In the genomic region with DNA sequence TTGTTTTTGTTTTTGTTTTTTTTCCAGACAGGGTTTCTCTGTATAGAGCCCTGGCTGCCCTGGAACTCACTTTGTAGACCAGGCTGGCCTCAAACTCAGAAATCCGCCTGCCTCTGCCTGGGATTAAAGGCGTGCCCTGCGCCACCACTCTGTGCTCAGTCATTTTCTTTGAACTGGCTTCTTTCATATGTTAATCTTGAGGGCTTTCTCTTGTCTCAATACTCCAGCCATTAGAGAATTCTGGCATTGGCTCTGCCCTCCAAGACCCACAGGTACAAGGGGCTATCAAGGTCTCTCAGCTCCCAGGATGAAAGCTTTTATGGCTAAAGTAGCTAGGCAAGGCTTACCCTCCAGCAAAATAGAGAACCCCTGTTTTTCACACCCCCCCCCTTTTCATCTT, we compare ENCODE assay signal across 20 mouse cellular contexts.
DNase-seq lines count a peak whose midpoint lies in the region; ATAC-seq and TF ChIP-seq lines count a peak whose summit lies in the region.
"Had no signal": no experiment of that assay in that cellular context is flagged by ENCODE, and none has a peak within 500 bp of the region (broad histone marks: within the 10 kb centered on the region; RNA-seq: fewer than 3 reads in every experiment).

No protein-coding gene starts in this region.

- no peak for DNase-seq in thymus, postnatal 10 days (ENCODE audit: low spot score in 2 of 2)
- DNase-seq in cerebellum, adult 9-10 months: no peak
- DNase-seq: adrenal gland, postnatal 14 days; cerebellum, adult 11-12 months; cerebellum, adult 9-11 months; cerebellum, postnatal 36 days; gastrocnemius, adult 2 months; gastrocnemius, postnatal 25 days; heart, postnatal 36 days; kidney, adult 11 months had no signal

- 0 out of 2 replicates have a peak, but pooled peaks have one; percentile 29 for TF ChIP-seq EP300 in ES-Bruce4 (IDR thresholded peaks at IDR 0.05; ENCODE audit: insufficient read depth, low read depth, low read length)

- H3K9ac ChIP-seq in forebrain, embryonic 12.5 days: no peak overlapping the region
- H3K9ac ChIP-seq in forebrain, embryonic 16.5 days (replicated peaks; ENCODE audit: low read depth, low read length): no peak overlapping the region
- no peak overlapping the region for H3K9ac ChIP-seq in hindbrain, embryonic 15.5 days
- no peak overlapping the region for H3K9ac ChIP-seq in hindbrain, embryonic 16.5 days (ENCODE audit: low read depth, low read length)
- H3K9ac ChIP-seq in ES-Bruce4 (ENCODE audit: low read depth, poor library complexity, severe bottlenecking): no peak overlapping the region
- H3K9ac ChIP-seq: embryonic facial prominence, embryonic 13.5 days had no signal

- no peak overlapping the region for H3K4me3 ChIP-seq in forebrain, embryonic 12.5 days (replicated peaks)
- no peak overlapping the region for H3K4me3 ChIP-seq in forebrain, embryonic 16.5 days (replicated peaks; ENCODE audit: low read length)
- no peak overlapping the region for H3K4me3 ChIP-seq in hindbrain, embryonic 15.5 days
- H3K4me3 ChIP-seq in hindbrain, embryonic 16.5 days (ENCODE audit: low read length): no peak overlapping the region
- no peak overlapping the region for H3K4me3 ChIP-seq in ES-Bruce4 (ENCODE audit: low read depth, low read length)
- H3K4me3 ChIP-seq: gastrocnemius, adult 2 months had no signal

- TF ChIP-seq POLR2A in ES-Bruce4 (IDR thresholded peaks at IDR 0.05; ENCODE audit: insufficient read depth, low read length): no peak

- H3K27ac ChIP-seq in forebrain, embryonic 12.5 days: peak overlapping the region; percentile 58; the same call in 1 of the 2 replicates
- H3K27ac ChIP-seq in forebrain, embryonic 16.5 days (ENCODE audit: low read length): no peak overlapping the region
- H3K27ac ChIP-seq in hindbrain, embryonic 15.5 days (replicated peaks): peak overlapping the region; percentile 56; the same call in 1 of the 2 replicates
- H3K27ac ChIP-seq in hindbrain, embryonic 16.5 days (ENCODE audit: low read depth, low read length): no peak overlapping the region
- no peak overlapping the region for H3K27ac ChIP-seq in ES-Bruce4 (ENCODE audit: insufficient read depth, low read length)
- H3K27ac ChIP-seq: embryonic facial prominence, embryonic 13.5 days; gastrocnemius, adult 2 months; heart, embryonic 13.5 days had no signal

- peaks cover 19% of the 10 kb centered on the region for H3K4me1 ChIP-seq in forebrain, embryonic 12.5 days
- H3K4me1 ChIP-seq in forebrain, embryonic 16.5 days (replicated peaks; ENCODE audit: control insufficient read depth, insufficient read depth, low read length): peaks cover 17% of the 10 kb centered on the region
- peaks cover 21% of the 10 kb centered on the region for H3K4me1 ChIP-seq in hindbrain, embryonic 15.5 days (replicated peaks)
- H3K4me1 ChIP-seq in hindbrain, embryonic 16.5 days (ENCODE audit: control insufficient read depth, insufficient read depth, low read depth, low read length): peaks cover 10% of the 10 kb centered on the region
- H3K4me1 ChIP-seq in ES-Bruce4 (ENCODE audit: control insufficient read depth, insufficient read depth, low read length): no peaks in the 10 kb centered on the region

- no peaks in the 10 kb centered on the region for H3K9me3 ChIP-seq in forebrain, embryonic 12.5 days
- H3K9me3 ChIP-seq in forebrain, embryonic 16.5 days (ENCODE audit: control insufficient read depth, low read length): no peaks in the 10 kb centered on the region
- no peaks in the 10 kb centered on the region for H3K9me3 ChIP-seq in hindbrain, embryonic 15.5 days
- no peaks in the 10 kb centered on the region for H3K9me3 ChIP-seq in hindbrain, embryonic 16.5 days (ENCODE audit: control insufficient read depth, low read length)
- H3K9me3 ChIP-seq in ES-Bruce4 (replicated peaks; ENCODE audit: control insufficient read depth, insufficient read depth, low read length, poor library complexity, severe bottlenecking): peaks cover 30% of the 10 kb centered on the region
- H3K9me3 ChIP-seq: embryonic facial prominence, embryonic 13.5 days; heart, embryonic 13.5 days; hindbrain, embryonic 12.5 days had no signal

- 65% methylated on average over 3 of the region's 3 CpGs for WGBS in forebrain, embryonic 12.5 days
- 38% methylated on average over 3 of the region's 3 CpGs for WGBS in forebrain, embryonic 16.5 days
- WGBS in hindbrain, embryonic 15.5 days: 64% methylated on average over 3 of the region's 3 CpGs
- 55% methylated on average over 3 of the region's 3 CpGs for WGBS in hindbrain, embryonic 16.5 days

- H3K27me3 ChIP-seq in forebrain, embryonic 12.5 days: no peaks in the 10 kb centered on the region
- no peaks in the 10 kb centered on the region for H3K27me3 ChIP-seq in forebrain, embryonic 16.5 days (replicated peaks; ENCODE audit: control insufficient read depth, insufficient read depth, low read length)
- no peaks in the 10 kb centered on the region for H3K27me3 ChIP-seq in hindbrain, embryonic 15.5 days
- no peaks in the 10 kb centered on the region for H3K27me3 ChIP-seq in hindbrain, embryonic 16.5 days (replicated peaks; ENCODE audit: control insufficient read depth, insufficient read depth, low read length)
- H3K27me3 ChIP-seq in ES-Bruce4 (ENCODE audit: control insufficient read depth, insufficient read depth, low read length, poor library complexity, severe bottlenecking): peaks cover 3% of the 10 kb centered on the region

- no peaks in the 10 kb centered on the region for H3K36me3 ChIP-seq in forebrain, embryonic 12.5 days (replicated peaks)
- no peaks in the 10 kb centered on the region for H3K36me3 ChIP-seq in forebrain, embryonic 16.5 days (ENCODE audit: control insufficient read depth, insufficient read depth)
- H3K36me3 ChIP-seq in hindbrain, embryonic 15.5 days: no peaks in the 10 kb centered on the region
- H3K36me3 ChIP-seq in hindbrain, embryonic 16.5 days (ENCODE audit: control insufficient read depth, insufficient read depth, low read length): no peaks in the 10 kb centered on the region
- no peaks in the 10 kb centered on the region for H3K36me3 ChIP-seq in ES-Bruce4 (ENCODE audit: control insufficient read depth, insufficient read depth, low read length, poor library complexity, severe bottlenecking)
- H3K36me3 ChIP-seq: embryonic facial prominence, embryonic 13.5 days; G1E; heart, embryonic 13.5 days; hindbrain, embryonic 12.5 days had no signal

- TF ChIP-seq CTCF in ES-Bruce4 (IDR thresholded peaks at IDR 0.05; ENCODE audit: low read depth, low read length): no peak

- no peak; the same call in 1 of the 2 replicates for ATAC-seq in forebrain, embryonic 12.5 days (ENCODE audit: low FRiP score)
- ATAC-seq in forebrain, embryonic 16.5 days: no peak
- ATAC-seq in hindbrain, embryonic 15.5 days (ENCODE audit: low FRiP score, low read depth): no peak
- ATAC-seq in hindbrain, embryonic 16.5 days: no peak
- ATAC-seq: activated CD4-positive, CD25-positive, alpha-beta regulatory T cell, adult 4 months had no signal

- H3K4me2 ChIP-seq in forebrain, embryonic 12.5 days: no peak overlapping the region
- no peak overlapping the region for H3K4me2 ChIP-seq in forebrain, embryonic 16.5 days (ENCODE audit: low read length)
- peak overlapping the region; percentile 49; the same call in 1 of the 2 replicates for H3K4me2 ChIP-seq in hindbrain, embryonic 15.5 days
- no peak overlapping the region for H3K4me2 ChIP-seq in hindbrain, embryonic 16.5 days (ENCODE audit: low read length)

Comparison
In these comparisons a context has a peak if more than half of its experiments do, and no peak if none do; other contexts are left out.
1. H3K27ac ChIP-seq: peak in forebrain, embryonic 12.5 days (single experiment) and hindbrain, embryonic 15.5 days (single experiment); none in forebrain, embryonic 16.5 days (single experiment), hindbrain, embryonic 16.5 days (single experiment) and ES-Bruce4 (single experiment).